Mouse (Mus musculus): ENCODE data around the gene Treml1. TPM values are rescaled to one million over a fixed set of nuclear protein-coding genes. Genes with fewer than 3 reads are reported as not detected.

Treml1 gene
- total and polyA plus RNA-seq, 3 experiments = 0.96 to 1.7 TPM; not detected in 1

DNA sequence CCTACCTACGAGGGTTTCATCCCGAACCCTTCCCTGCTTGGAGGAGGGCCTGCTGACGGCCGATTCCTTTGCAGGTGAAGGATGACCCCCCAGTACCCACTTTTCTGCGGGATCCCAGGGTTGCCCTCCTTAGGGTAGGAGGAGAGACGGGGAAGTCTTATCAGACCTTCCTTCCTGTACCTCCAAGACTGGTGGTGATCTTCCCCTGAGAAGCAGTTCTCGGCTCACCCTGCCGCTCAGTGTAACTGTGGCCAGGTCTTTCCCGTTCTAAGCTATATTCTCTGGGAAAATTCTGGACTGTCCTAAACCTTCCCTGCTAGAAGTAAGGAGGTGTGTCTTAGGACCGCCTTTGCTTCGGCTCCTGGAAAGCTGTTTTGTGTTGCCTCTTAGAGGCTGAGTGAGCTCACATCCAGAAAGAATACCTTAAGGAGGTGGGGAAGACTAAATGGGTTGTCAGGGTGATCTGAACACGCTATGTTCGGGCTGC lies 50.6 kb downstream of the Treml1 start (continued):
- TF ChIP-seq ELF1 (IDR thresholded peaks at IDR 0.05; ENCODE audit: low read depth, low read length) = no peak
- TF ChIP-seq MYB (IDR thresholded peaks at IDR 0.05; ENCODE audit: low read depth, low read length) = no peak

DNA sequence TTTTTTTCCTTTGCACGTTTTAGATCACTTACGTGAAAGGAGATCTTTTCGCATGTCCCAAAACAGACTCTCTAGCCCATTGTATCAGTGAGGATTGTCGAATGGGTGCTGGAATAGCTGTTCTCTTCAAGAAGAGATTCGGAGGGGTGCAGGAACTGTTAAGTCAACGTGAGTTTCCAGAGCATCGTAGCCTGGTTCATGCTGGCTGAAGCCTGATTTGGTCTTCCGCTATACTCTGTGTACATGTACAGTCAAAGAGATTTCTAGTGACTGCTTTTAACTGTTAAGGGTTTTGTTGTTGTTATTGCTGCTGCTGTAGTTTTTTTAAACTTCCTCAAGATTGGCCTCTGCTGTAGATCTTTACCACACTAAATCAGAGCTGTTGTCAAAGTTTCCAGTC lies 51.5 kb downstream of the Treml1 start:
- Histone ChIP-seq H3K79me2 (ENCODE audit: control insufficient read depth, insufficient read depth, low read length, poor library complexity) (peaks cover 43% of the 10 kb centered on the region), H3K4me3 (ENCODE audit: control insufficient read depth in 1 of 2, insufficient read depth in 1 of 2, low read depth in 2 of 2, low read length in 2 of 2) (peak overlapping the region; percentile 65 to 74), H3K36me3 (ENCODE audit: control insufficient read depth in 1 of 2, insufficient read depth in 2 of 2, low read length in 2 of 2) (peaks cover 0 to 29% of the 10 kb centered on the region in 2 experiments; a peak in 3 of 4 replicates), H3K4me1 (ENCODE audit: control insufficient read depth in 1 of 2, insufficient read depth in 2 of 2, low read length in 2 of 2) (peaks cover 2 to 16% of the 10 kb centered on the region in 2 experiments), H3K27me3 (ENCODE audit: control insufficient read depth in 1 of 2, insufficient read depth in 2 of 2, low read length in 2 of 2) (no peaks in the 10 kb centered on the region), H3K9ac (ENCODE audit: control insufficient read depth, low read depth, low read length, poor library complexity, severe bottlenecking) (peak overlapping the region; percentile 96), H3K9me3 (replicated peaks; ENCODE audit: insufficient read depth, low read length) (no peaks in the 10 kb centered on the region), H3K27ac (ENCODE audit: control insufficient read depth, low read depth, low read length) (peak overlapping the region; percentile 100)
- no peak for TF ChIP-seq ZKSCAN1 (IDR thresholded peaks at IDR 0.05; ENCODE audit: low read depth, low read length)
- TF ChIP-seq RAD21 (IDR thresholded peaks at IDR 0.05; ENCODE audit: low read depth, low read length) = no peak
- no peak for TF ChIP-seq BHLHE40 (IDR thresholded peaks at IDR 0.05; ENCODE audit: borderline replicate concordance, low read depth, low read length)
- TF ChIP-seq ZNF384 (IDR thresholded peaks at IDR 0.05; ENCODE audit: low read depth, low read length) = no peak
- TF ChIP-seq TAL1 (IDR thresholded peaks at IDR 0.05; ENCODE audit: low read length) = no peak
- no peak for TF ChIP-seq EP300 (IDR thresholded peaks at IDR 0.05; ENCODE audit: low read depth in 1 of 2, low read length in 2 of 2)
- DNase-seq (ENCODE audit: low read depth, low spot score) = peak; percentile 44

DNA sequence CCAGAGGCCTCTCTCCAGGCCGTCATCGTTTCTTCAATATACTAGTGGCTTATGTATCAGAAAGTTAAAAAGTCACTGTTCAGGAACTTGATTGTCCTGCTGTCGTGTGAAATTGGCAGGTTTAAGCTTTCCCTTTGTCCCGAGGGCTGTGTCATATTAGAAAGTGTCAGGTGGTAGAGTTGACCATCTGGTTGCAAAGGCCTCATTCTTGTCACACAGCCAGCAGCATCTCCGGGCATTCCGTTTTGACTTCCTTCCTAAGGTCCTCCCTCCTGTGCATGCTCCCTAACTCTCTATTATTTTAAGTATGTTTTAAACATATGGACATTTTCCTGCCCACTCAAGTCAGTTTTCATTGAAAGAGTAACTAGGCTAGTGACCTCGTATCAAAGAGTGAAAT lies 56.3 kb downstream of the Treml1 start:
- Histone ChIP-seq H3K9ac (ENCODE audit: control insufficient read depth, low read depth, low read length, poor library complexity, severe bottlenecking) (no peak overlapping the region), H3K27me3 (ENCODE audit: control insufficient read depth in 1 of 2, insufficient read depth in 2 of 2, low read length in 2 of 2) (no peaks in the 10 kb centered on the region), H3K4me3 (ENCODE audit: control insufficient read depth in 1 of 2, insufficient read depth in 1 of 2, low read depth in 2 of 2, low read length in 2 of 2) (no peak overlapping the region), H3K79me2 (ENCODE audit: control insufficient read depth, insufficient read depth, low read length, poor library complexity) (peaks cover 7% of the 10 kb centered on the region), H3K27ac (ENCODE audit: control insufficient read depth, low read depth, low read length) (no peak overlapping the region), H3K4me1 (ENCODE audit: control insufficient read depth in 1 of 2, insufficient read depth in 2 of 2, low read length in 2 of 2) (peaks cover 11 to 15% of the 10 kb centered on the region in 2 experiments), H3K36me3 (ENCODE audit: control insufficient read depth in 1 of 2, insufficient read depth in 2 of 2, low read length in 2 of 2) (peaks cover 0 to 28% of the 10 kb centered on the region in 2 experiments; a peak in 2 of 4 replicates), H3K9me3 (replicated peaks; ENCODE audit: insufficient read depth, low read length) (no peaks in the 10 kb centered on the region)
- no peak for TF ChIP-seq HCFC1 (IDR thresholded peaks at IDR 0.05; ENCODE audit: low read depth, low read length)
- no peak for TF ChIP-seq GABPA (IDR thresholded peaks at IDR 0.05; ENCODE audit: low read depth, low read length)
- no peak for TF ChIP-seq POLR2AphosphoS5 (IDR thresholded peaks at IDR 0.05; ENCODE audit: borderline replicate concordance, low read depth, low read length)
- no peak for TF ChIP-seq CTCF (IDR thresholded peaks at IDR 0.05 in 2 of 3, conservative IDR thresholded peaks at IDR 0.05 in 1 of 3; ENCODE audit: control insufficient read depth in 1 of 3, insufficient read depth in 1 of 3, low read depth in 2 of 3, low read length in 3 of 3, poor library complexity in 1 of 3, severe bottlenecking in 1 of 3)
- TF ChIP-seq SIN3A (IDR thresholded peaks at IDR 0.05; ENCODE audit: low read length) = no peak
- DNase-seq (ENCODE audit: low read depth, low spot score) = no peak

Other genes with a start within 250 kb of the Treml1 start
- gene 9830107B12Rik, start 213.6 kb upstream of the Treml1 start, total RNA-seq (2012; rRNA removed) = not detected in 2 replicates
- not detected for gene 9830107B12Rik, start 213.6 kb upstream of the Treml1 start, polyA plus RNA-seq (2012; ENCODE audit: insufficient read depth in 1 of 2, insufficient read length in 2 of 2, low read depth in 1 of 2, low replicate concordance in 2 of 2, missing spikeins in 1 of 2)
- not detected in 2 replicates for gene A530064D06Rik, start 192.6 kb upstream of the Treml1 start, total RNA-seq (2012; rRNA removed)
- not detected for gene A530064D06Rik, start 192.6 kb upstream of the Treml1 start, polyA plus RNA-seq (2012; ENCODE audit: insufficient read depth in 1 of 2, insufficient read length in 2 of 2, low read depth in 1 of 2, low replicate concordance in 2 of 2, missing spikeins in 1 of 2)
- gene Trem1, start 127.1 kb upstream of the Treml1 start, total RNA-seq (2012; rRNA removed) = not detected in 2 replicates
- under 1 TPM in 1 of 2 experiments, not detected in 1; 0.06 TPM for gene Trem1, start 127.1 kb upstream of the Treml1 start, polyA plus RNA-seq (2012; ENCODE audit: insufficient read depth in 1 of 2, insufficient read length in 2 of 2, low read depth in 1 of 2, low replicate concordance in 2 of 2, missing spikeins in 1 of 2)
- gene Trem3, start 112.1 kb upstream of the Treml1 start, total RNA-seq (2012; rRNA removed) = not detected in 2 replicates
- not detected for gene Trem3, start 112.1 kb upstream of the Treml1 start, polyA plus RNA-seq (2012; ENCODE audit: insufficient read depth in 1 of 2, insufficient read length in 2 of 2, low read depth in 1 of 2, low replicate concordance in 2 of 2, missing spikeins in 1 of 2)
- 0.35 and 0.56 TPM in 2 replicates for gene Treml4, start 95.6 kb upstream of the Treml1 start, total RNA-seq (2012; rRNA removed)
- 1 to 10 TPM in 1 of 2 experiments, not detected in 1; 1.4 TPM for gene Treml4, start 95.6 kb upstream of the Treml1 start, polyA plus RNA-seq (2012; ENCODE audit: insufficient read depth in 1 of 2, insufficient read length in 2 of 2, low read depth in 1 of 2, low replicate concordance in 2 of 2, missing spikeins in 1 of 2)
- gene Treml2, start 60.4 kb upstream of the Treml1 start, total RNA-seq (2012; rRNA removed) = 21.5 and 27.7 TPM in 2 replicates
- 10 to 100 TPM in 1 of 2 experiments, not detected in 1; 52.7 TPM for gene Treml2, start 60.4 kb upstream of the Treml1 start, polyA plus RNA-seq (2012; ENCODE audit: insufficient read depth in 1 of 2, insufficient read length in 2 of 2, low read depth in 1 of 2, low replicate concordance in 2 of 2, missing spikeins in 1 of 2)
- gene B430306N03Rik, start 43.8 kb upstream of the Treml1 start, total RNA-seq (2012; rRNA removed) = 0.13 and 0.19 TPM in 2 replicates
- under 1 TPM in 1 of 2 experiments, not detected in 1; 0.68 TPM for gene B430306N03Rik, start 43.8 kb upstream of the Treml1 start, polyA plus RNA-seq (2012; ENCODE audit: insufficient read depth in 1 of 2, insufficient read length in 2 of 2, low read depth in 1 of 2, low replicate concordance in 2 of 2, missing spikeins in 1 of 2)
- 0.04 and 0.26 TPM in 2 replicates for gene Trem2, start 13.5 kb upstream of the Treml1 start, total RNA-seq (2012; rRNA removed)
- under 1 TPM in 1 of 2 experiments, not detected in 1; 0.26 TPM for gene Trem2, start 13.5 kb upstream of the Treml1 start, polyA plus RNA-seq (2012; ENCODE audit: insufficient read depth in 1 of 2, insufficient read length in 2 of 2, low read depth in 1 of 2, low replicate concordance in 2 of 2, missing spikeins in 1 of 2)
- 48.1 and 56.9 TPM in 2 replicates for gene Nfya, start 50.0 kb downstream of the Treml1 start, total RNA-seq (2012; rRNA removed)
- 10 to 100 TPM in 1 of 2 experiments, not detected in 1; 97.8 TPM for gene Nfya, start 50.0 kb downstream of the Treml1 start, polyA plus RNA-seq (2012; ENCODE audit: insufficient read depth in 1 of 2, insufficient read length in 2 of 2, low read depth in 1 of 2, low replicate concordance in 2 of 2, missing spikeins in 1 of 2)
- gene Oard1, start 50.1 kb downstream of the Treml1 start, total RNA-seq (2012; rRNA removed) = 21.2 and 21.5 TPM in 2 replicates
- gene Oard1, start 50.1 kb downstream of the Treml1 start, polyA plus RNA-seq (2012; ENCODE audit: insufficient read depth in 1 of 2, insufficient read length in 2 of 2, low read depth in 1 of 2, low replicate concordance in 2 of 2, missing spikeins in 1 of 2) = 10 to 100 TPM in 1 of 2 experiments, not detected in 1; 24.4 TPM
- gene Apobec2, start 73.0 kb downstream of the Treml1 start, total RNA-seq (2012; rRNA removed) = 0.19 and 0.23 TPM in 2 replicates
- gene Apobec2, start 73.0 kb downstream of the Treml1 start, polyA plus RNA-seq (2012; ENCODE audit: insufficient read depth in 1 of 2, insufficient read length in 2 of 2, low read depth in 1 of 2, low replicate concordance in 2 of 2, missing spikeins in 1 of 2) = under 1 TPM in 1 of 2 experiments, not detected in 1; 0.42 TPM
- gene Tspo2, start 91.6 kb downstream of the Treml1 start, total RNA-seq (2012; rRNA removed) = 3.7 and 4.9 TPM in 2 replicates
- 10 to 100 TPM in 1 of 2 experiments, not detected in 1; 14.6 TPM for gene Tspo2, start 91.6 kb downstream of the Treml1 start, polyA plus RNA-seq (2012; ENCODE audit: insufficient read depth in 1 of 2, insufficient read length in 2 of 2, low read depth in 1 of 2, low replicate concordance in 2 of 2, missing spikeins in 1 of 2)
- gene Unc5cl, start 95.0 kb downstream of the Treml1 start, total RNA-seq (2012; rRNA removed) = 3.8 and 4.7 TPM in 2 replicates
- 1 to 10 TPM in 1 of 2 experiments, not detected in 1; 7.7 TPM for gene Unc5cl, start 95.0 kb downstream of the Treml1 start, polyA plus RNA-seq (2012; ENCODE audit: insufficient read depth in 1 of 2, insufficient read length in 2 of 2, low read depth in 1 of 2, low replicate concordance in 2 of 2, missing spikeins in 1 of 2)

Measured in MEL (cell line).